Mouse (Mus musculus) mouse embryonic stem cell (cell line): ENCODE measurements around the gene Hspb11.

Source experiments
- in situ Hi-C, 2 experiments: fragments of 300-500 bp; cut with MboI; formaldehyde crosslinking; loops; 1 replicate in 1 of 2; 3 replicates in 1 of 2; pipeline ENCODE4 v1.14.3; 2019 to 2020; ENCODE audit warnings: low sequenced_read_pairs in 2 of 2, low pct_unique_long_range_greater_than_20kb in 1 of 2, mixed read lengths in 1 of 2; ENCODE audit not compliant: unreplicated experiment in 1 of 2

The Hspb11 gene

GRCm38 (mm10) chr4:107253125-107254091 lies at the start of gene Hspb11, which contains the start of gene Lrrc42:
Gene Hspb11, plus strand, starts transcription at chr4:107253593.
Gene Lrrc42, minus strand, starts transcription at chr4:107253532.
- in situ Hi-C loops, result loop anchor here in 1 of 2 experiments (10.0 kb wide), 1 partner anchor 91 kb away; no protein-coding TSS in a partner anchor

DNA sequence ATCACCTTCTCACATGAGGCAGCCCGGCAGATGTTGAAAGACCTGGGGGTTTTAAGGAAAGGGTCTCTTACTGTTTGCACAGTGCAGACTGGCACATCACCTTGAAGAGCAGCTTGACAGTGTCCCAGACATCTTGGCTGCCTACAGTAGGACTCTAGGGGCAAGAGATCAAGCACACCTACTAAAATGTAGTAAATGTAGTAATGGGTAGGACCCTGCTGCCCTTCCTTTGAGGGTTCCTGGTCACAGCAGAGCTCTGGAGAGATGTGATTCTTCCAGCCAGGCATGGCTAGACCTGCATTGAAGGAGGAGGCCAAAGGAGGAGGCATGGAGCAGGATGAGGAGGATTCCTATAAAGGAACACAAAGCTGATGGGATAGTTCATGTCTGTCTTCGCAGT lies 46.4 kb upstream of the Hspb11 start:
- in situ Hi-C loops, result no loop called here

DNA sequence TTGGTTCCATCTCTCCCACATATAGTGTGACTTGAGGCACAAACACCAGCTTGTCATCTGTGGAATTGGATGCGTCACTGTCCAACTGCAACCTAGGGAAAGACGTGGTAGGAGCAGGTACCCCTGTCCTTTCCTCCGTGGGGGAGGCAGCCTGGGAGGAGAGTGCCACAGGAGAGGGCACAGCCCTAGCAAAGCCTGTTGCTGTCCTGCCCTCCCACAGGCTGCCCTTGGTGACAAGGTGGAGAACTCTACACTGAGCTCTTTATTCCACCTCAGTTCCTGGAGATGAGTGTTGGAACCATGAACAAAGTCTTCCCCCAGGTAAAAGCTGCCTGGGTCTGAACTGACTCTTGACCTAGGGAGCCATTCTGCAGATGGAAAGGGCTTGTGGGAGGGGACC lies 44.5 kb upstream of the Hspb11 start, which contains the start of gene Ldlrad1:
TSS of gene Ldlrad1 (plus strand) at position 301 of the 400 bp plus-strand sequence.
- in situ Hi-C loops, result no loop called here

DNA sequence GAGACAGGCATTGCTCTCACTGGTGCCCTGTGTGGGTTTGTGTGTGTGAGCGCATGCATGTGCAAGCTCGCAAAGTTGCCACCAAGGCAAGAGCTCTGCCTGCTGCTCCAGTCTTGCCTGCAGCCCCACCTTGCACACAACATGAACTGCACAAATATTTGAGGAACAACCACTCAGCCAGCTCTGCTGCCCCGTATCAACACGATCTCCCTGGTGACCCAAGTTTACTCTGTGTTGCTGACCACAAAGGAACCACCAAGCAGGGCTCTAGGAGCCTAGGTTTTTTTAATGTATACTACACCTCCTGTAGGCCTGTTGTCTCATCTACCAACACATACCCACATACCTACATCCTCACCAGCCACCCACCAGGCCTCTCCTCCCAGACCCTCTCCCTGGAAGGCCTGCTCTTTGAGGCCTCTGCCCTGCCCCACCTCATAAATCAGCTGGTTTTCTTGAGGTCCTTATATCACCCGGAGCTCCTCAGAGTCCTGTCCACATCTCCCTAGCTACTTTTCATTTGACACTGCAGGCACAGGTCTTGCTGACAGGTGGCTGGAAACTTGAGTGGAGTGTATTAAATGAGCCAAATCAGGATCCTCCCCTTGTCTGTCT lies 42.8 kb upstream of the Hspb11 start:
- in situ Hi-C loops, result no loop called here

- in situ Hi-C loops, result no loop called here
Observed at GRCm38 (mm10) chr4:107211465-107211864, 41.9 kb upstream of the Hspb11 start.

DNA sequence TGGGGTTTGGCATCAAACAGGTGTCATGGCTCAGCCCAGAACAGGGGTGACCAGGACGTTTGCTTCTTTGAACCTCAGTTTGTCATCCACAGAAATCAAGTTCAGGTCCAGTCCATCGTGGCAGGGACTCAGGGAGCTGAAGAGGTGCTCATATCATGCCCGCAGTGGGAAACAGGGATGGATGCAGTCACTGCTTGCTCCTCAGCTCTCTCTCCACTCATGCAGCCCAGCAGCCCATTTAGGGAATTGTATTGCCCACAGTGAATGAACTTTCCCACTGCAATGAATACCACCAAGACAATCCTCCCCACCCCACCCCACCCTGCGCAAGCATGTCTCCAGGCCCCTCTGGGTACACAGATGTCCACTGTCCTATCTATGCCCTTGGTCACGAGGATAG lies 41.5 kb upstream of the Hspb11 start:
- in situ Hi-C loops, result no loop called here

GRCm38 (mm10) chr4:107213279-107214011 lies 39.9 kb upstream of the Hspb11 start:
- in situ Hi-C loops, result no loop called here

- in situ Hi-C loops, result no loop called here
Observed at GRCm38 (mm10) chr4:107217574-107217973, 35.8 kb upstream of the Hspb11 start.

DNA sequence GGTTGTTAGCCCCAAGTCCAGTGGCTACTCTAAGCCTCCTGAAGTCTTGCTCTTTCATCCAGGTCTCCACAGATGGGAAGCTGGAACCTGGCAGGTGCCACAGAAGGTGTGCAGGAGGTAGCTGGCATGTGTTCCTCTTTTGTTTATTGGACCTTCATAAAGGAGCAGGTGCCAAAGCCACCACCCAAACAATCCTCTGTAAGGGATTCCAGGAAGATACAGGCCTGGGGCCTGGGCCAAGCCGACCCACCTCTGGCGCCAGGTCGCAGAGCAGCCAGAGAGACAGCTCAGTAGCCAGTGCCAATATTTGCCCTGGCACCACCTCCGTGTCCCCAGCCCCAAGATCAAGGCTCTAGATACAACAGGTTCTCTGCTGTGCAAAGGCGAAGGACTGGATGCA lies 31.9 kb upstream of the Hspb11 start:
- in situ Hi-C loops, result no loop called here

- in situ Hi-C loops, result no loop called here
Observed at GRCm38 (mm10) chr4:107223225-107224204, 29.9 kb upstream of the Hspb11 start.

DNA sequence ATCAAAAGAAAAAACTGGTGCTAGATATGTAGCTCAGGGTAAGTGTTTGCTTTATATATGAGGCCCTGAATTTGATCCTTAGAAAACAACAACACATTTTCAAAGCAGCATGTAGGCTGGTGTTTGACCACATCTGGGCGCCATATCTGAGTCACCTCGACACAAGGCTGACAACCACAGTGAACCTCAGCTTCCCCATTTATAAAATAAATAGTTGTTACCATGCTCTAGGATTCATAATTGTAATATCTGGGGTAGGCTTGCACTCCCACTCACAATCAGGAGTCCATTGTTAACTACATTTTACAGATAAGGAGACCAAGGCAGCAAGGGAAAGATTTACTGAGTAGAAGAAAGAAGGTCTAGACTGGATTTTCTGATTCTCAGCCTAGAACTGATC lies 27.1 kb upstream of the Hspb11 start:
- in situ Hi-C loops, result no loop called here

DNA sequence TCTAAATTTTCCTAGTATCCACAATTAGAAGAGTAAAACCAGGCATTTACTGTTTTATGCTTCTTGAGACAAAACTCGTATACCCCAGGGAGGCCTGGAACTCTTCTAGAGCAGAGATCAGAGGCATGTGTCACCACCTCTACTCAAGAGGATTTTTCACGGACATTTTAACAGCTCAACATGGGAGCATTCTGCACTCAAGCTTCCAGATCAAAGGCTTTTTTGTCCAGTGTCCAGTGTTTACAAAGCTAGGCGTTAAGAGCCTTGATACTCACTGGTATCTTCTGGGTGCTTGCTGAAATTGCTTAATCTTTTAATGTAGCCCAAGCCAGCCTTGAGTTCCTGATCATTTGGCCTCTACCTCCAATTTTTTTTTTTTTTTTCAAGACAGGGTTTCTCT lies 21.2 kb upstream of the Hspb11 start:
- in situ Hi-C loops, result no loop called here

GRCm38 (mm10) chr4:107238253-107238652 lies 15.1 kb upstream of the Hspb11 start:
- in situ Hi-C loops, result no loop called here

GRCm38 (mm10) chr4:107240196-107240595 lies 13.2 kb upstream of the Hspb11 start:
- in situ Hi-C loops, result no loop called here

DNA sequence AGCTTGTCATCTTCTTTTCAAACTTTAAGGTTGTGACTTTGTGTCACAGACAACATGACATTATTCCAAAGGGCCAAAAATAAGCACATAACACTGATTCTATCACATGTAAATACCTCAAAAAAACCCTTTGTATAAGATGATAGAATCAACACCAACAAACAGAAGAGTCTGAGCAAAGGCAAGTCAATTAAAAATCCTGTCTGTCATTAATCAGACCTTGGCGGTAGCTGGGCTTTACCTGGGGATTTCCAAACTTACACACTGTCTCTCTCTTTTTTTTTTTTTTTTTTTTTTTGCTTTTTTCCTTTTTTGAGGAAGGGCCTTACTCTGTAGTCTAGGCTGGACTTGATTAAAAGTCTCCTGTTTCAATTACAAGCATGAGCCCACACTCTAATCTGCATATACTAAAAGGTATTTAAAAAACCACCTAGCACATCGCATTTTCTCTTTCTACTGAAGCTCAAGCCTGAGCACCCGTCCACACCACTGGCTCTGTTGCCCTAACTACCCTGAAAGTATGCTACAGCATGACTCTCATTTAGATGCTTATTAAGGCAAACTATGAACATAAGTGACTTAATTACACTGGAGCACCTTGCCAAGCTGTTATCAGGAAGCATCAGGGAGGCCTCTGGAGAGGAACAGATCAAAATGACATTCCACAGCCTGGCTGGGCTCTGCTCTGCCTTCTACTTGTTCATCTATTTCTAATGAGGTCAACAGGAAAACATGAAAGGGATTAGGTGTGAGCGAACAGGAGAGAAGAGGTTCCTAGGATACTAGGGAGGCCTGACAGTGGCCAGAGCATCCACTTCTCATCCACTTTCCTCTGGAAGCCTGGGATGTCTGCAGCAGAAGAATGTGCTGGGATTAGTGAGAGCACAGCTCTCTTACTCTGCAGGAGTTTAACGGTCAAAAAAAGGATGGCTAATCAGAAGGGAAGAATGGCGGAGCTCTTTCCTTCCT lies 9.7 kb upstream of the Hspb11 start:
- in situ Hi-C loops, result no loop called here

DNA sequence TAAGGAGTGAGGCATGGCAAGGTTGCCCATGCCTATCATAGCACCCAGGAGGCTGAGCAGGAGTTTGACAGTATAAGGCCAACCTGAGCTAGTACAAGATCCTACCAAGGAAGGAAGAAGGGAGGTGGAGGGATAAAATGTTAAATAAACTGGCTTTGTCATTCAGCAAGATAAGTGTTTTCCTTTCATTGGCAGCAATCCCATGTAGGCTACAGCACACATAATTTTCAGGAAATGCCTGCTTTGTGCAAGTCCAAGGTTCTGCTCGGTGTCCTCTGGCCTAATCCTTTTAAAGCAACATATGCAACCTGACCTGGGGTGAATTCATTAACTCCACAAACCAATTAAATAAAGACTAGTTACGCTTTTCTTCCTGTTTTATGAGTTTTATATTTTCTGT lies 8.0 kb upstream of the Hspb11 start:
- in situ Hi-C loops, result no loop called here

- in situ Hi-C loops, result no loop called here
Observed at GRCm38 (mm10) chr4:107246040-107246439, 7.4 kb upstream of the Hspb11 start.
